Mouse (Mus musculus) ES-E14 (cell line): ENCODE data around the gene Zmiz1. TPM values are rescaled to one million over a fixed set of nuclear protein-coding genes. Genes with fewer than 3 reads are reported as not detected.

Experiments used
- DNase-seq: peaks from one replicate; pipeline ENCODE4 v3.0.0-alpha.2; 2013; ENCODE audit warnings: low read depth, low spot score
- H3K27ac ChIP-seq: 2 replicates; pipeline ENCODE4 v1.5.1; 2012; ENCODE audit warnings: low read depth, mild to moderate bottlenecking, low read length, moderate library complexity, mixed read lengths; ENCODE audit not compliant: poor library complexity, insufficient read depth, severe bottlenecking
- H3K36me3 ChIP-seq: 2 replicates; pipeline ENCODE4 v1.6.1; 2012; ENCODE audit warnings: mild to moderate bottlenecking, low read length, moderate library complexity, mixed read lengths; ENCODE audit not compliant: control insufficient read depth, poor library complexity, insufficient read depth, severe bottlenecking
- H3K4me1 ChIP-seq, 2 experiments: fragments of 150-350 bp in 1 of 2; sonication (generic) in 1 of 2; 2 replicates each; pipeline ENCODE4 v1.6.1; 2012; ENCODE audit warnings: low read length in 2 of 2, mild to moderate bottlenecking in 1 of 2, mixed read lengths in 1 of 2; ENCODE audit not compliant: control insufficient read depth in 2 of 2, insufficient read depth in 2 of 2, poor library complexity in 1 of 2
- H3K4me3 ChIP-seq, 2 experiments: fragments of 150-350 bp in 1 of 2; sonication (generic) in 1 of 2; 2 replicates each; pipeline ENCODE4 v1.5.1; 2012; ENCODE audit warnings: low read length in 2 of 2, low read depth in 1 of 2, mild to moderate bottlenecking in 1 of 2, mixed read lengths in 1 of 2; ENCODE audit not compliant: insufficient read depth in 1 of 2, poor library complexity in 1 of 2, severe bottlenecking in 1 of 2
- H3K9ac ChIP-seq: 2 replicates; pipeline ENCODE4 v1.6.1; 2012; ENCODE audit warnings: low read depth, mild to moderate bottlenecking, low read length, mixed read lengths; ENCODE audit not compliant: poor library complexity, insufficient read depth, severe bottlenecking
- H3K9me3 ChIP-seq: fragments of 150-350 bp; sonication (generic); 2 replicates; pipeline ENCODE4 v1.6.1; 2012; ENCODE audit warnings: low read depth, mild to moderate bottlenecking, low read length; ENCODE audit not compliant: control insufficient read depth, insufficient read depth
- CHD2 ChIP-seq: IDR thresholded peaks from 2 replicates; pipeline ENCODE4 v1.6.1; 2014; ENCODE audit warnings: mild to moderate bottlenecking, low read depth, low read length, inconsistent platforms
- HCFC1 ChIP-seq: IDR thresholded peaks from 2 replicates; pipeline ENCODE4 v1.6.1; 2012; ENCODE audit warnings: low read length, inconsistent platforms, borderline replicate concordance; ENCODE audit not compliant: insufficient read depth
- MAFK ChIP-seq: IDR thresholded peaks from 2 replicates; pipeline ENCODE4 v1.6.1; 2014; ENCODE audit warnings: mild to moderate bottlenecking, low read depth, low read length, inconsistent platforms; ENCODE audit not compliant: insufficient read depth
- ZC3H11A ChIP-seq: IDR thresholded peaks from 2 replicates; pipeline ENCODE4 v1.6.1; 2012; ENCODE audit warnings: low read depth, mild to moderate bottlenecking, inconsistent platforms, low read length, borderline replicate concordance
- ZNF384 ChIP-seq: IDR thresholded peaks from 2 replicates; pipeline ENCODE4 v1.6.1; 2012; ENCODE audit warnings: low read depth, low read length, inconsistent platforms
- in situ Hi-C, 2 experiments: fragments of 600-800 bp; cut with MboI; formaldehyde crosslinking; loops; one replicate each; pipeline ENCODE4 v1.15.1; 2025; ENCODE audit warnings: low sequenced_read_pairs in 2 of 2, inconsistent platforms in 1 of 2; ENCODE audit not compliant: unreplicated experiment in 2 of 2
- total RNA-seq: library from RNA; depleted of rRNA; stranded (reverse); fragments of 300-350 nt; gene quantifications from 2 replicates; pipeline ENCODE4 v1.2.3, GENCODE M21; 2012

The Zmiz1 gene
- total RNA-seq, 1 experiment = 16.9 TPM

GRCm38 (mm10) chr14:25505201-25505671 lies 46.3 kb downstream of the Zmiz1 start:
- in situ Hi-C loops = no loop called here
- peaks cover 1 to 9% of the 10 kb centered on the region in 2 experiments; a peak in 2 of 4 replicates for H3K4me1 ChIP-seq
- TF ChIP-seq ZNF384 = no peak
- TF ChIP-seq CHD2 = no peak
- no peak for TF ChIP-seq MAFK
- no peak for TF ChIP-seq ZC3H11A
- TF ChIP-seq HCFC1 = no peak
- no peak overlapping the region; the same call in 1 of the 2 replicates for H3K27ac ChIP-seq
- no peaks in the 10 kb centered on the region for H3K36me3 ChIP-seq
- no peak overlapping the region for H3K9ac ChIP-seq
- no peak for DNase-seq
- H3K9me3 ChIP-seq = no peaks in the 10 kb centered on the region
- H3K4me3 ChIP-seq = no peak overlapping the region

- H3K27ac ChIP-seq = no peak overlapping the region
- H3K36me3 ChIP-seq = no peaks in the 10 kb centered on the region
- no peak for DNase-seq
- in situ Hi-C loops = no loop called here
- no peak overlapping the region for H3K9ac ChIP-seq
- no peaks in the 10 kb centered on the region for H3K9me3 ChIP-seq
- TF ChIP-seq ZNF384 (no peak), MAFK (no peak), CHD2 (no peak), HCFC1 (no peak), ZC3H11A (no peak)
- H3K4me1 ChIP-seq = peaks cover 1 to 6% of the 10 kb centered on the region in 2 experiments; a peak in 2 of 4 replicates
- no peak overlapping the region for H3K4me3 ChIP-seq
These were observed 49.2 kb downstream of the Zmiz1 start for GRCm38 (mm10) chr14:25508111-25508756.

GRCm38 (mm10) chr14:25508757-25509139 lies 49.8 kb downstream of the Zmiz1 start:
- in situ Hi-C loops = no loop called here
- no peak for DNase-seq
- H3K9me3 ChIP-seq = no peaks in the 10 kb centered on the region
- H3K4me3 ChIP-seq = no peak overlapping the region
- no peaks in the 10 kb centered on the region for H3K36me3 ChIP-seq
- peaks cover 1 to 8% of the 10 kb centered on the region in 2 experiments; a peak in 2 of 4 replicates for H3K4me1 ChIP-seq
- H3K9ac ChIP-seq = no peak overlapping the region
- H3K27ac ChIP-seq = no peak overlapping the region
- TF ChIP-seq ZC3H11A = no peak
- no peak for TF ChIP-seq MAFK
- TF ChIP-seq CHD2 = no peak
- no peak for TF ChIP-seq HCFC1
- TF ChIP-seq ZNF384 = no peak

GRCm38 (mm10) chr14:25509450-25510129 lies 50.6 kb downstream of the Zmiz1 start:
- H3K36me3 ChIP-seq = no peaks in the 10 kb centered on the region
- H3K4me3 ChIP-seq = no peak overlapping the region
- peaks cover 1 to 8% of the 10 kb centered on the region in 2 experiments; a peak in 2 of 4 replicates for H3K4me1 ChIP-seq
- no peak for DNase-seq
- in situ Hi-C loops = no loop called here
- H3K27ac ChIP-seq = no peak overlapping the region
- H3K9ac ChIP-seq = no peak overlapping the region
- TF ChIP-seq CHD2 = no peak
- TF ChIP-seq ZC3H11A = no peak
- no peak for TF ChIP-seq HCFC1
- no peak for TF ChIP-seq ZNF384
- TF ChIP-seq MAFK = no peak
- no peaks in the 10 kb centered on the region for H3K9me3 ChIP-seq
